Mouse (Mus musculus) heart, adult 8-10 months (tissue): ENCODE data around the gene Kyat1. TPM values are rescaled to one million over a fixed set of nuclear protein-coding genes. Genes with fewer than 3 reads are reported as not detected.
"Not testable (repeated sequence)": the region's sequence is repeated elsewhere in the genome, so short reads cannot be mapped to it uniquely, and the experiment has no call there.

Source experiments
- DNase-seq: peaks from one replicate; pipeline ENCODE4 v3.0.0; 2022; ENCODE audit warnings: low spot score
- total RNA-seq, 4 experiments: library from RNA; stranded (reverse); gene quantifications; 2 replicates each; pipeline ENCODE4 v1.2.4; 2022

The Kyat1 gene
- total RNA-seq, 4 experiments from 2014 or later = 32.6 to 36.9 (median 34.7) TPM

- DNase-seq = peak; percentile 16
Measured at GRCm38 (mm10) chr2:30173541-30174240, 32.0 kb downstream of the Kyat1 start.

- DNase-seq = no peak
Measured at GRCm38 (mm10) chr2:30171997-30172382, 33.7 kb downstream of the Kyat1 start.

GRCm38 (mm10) chr2:30171371-30171996 is 34.2 kb downstream of the Kyat1 start, which contains the start of gene Endog:
Gene Endog (plus strand): TSS chr2:30171493.
- DNase-seq = peak; percentile 84

GRCm38 (mm10) chr2:30166677-30167076 is 39.0 kb downstream of the Kyat1 start:
- DNase-seq = no peak

DNA sequence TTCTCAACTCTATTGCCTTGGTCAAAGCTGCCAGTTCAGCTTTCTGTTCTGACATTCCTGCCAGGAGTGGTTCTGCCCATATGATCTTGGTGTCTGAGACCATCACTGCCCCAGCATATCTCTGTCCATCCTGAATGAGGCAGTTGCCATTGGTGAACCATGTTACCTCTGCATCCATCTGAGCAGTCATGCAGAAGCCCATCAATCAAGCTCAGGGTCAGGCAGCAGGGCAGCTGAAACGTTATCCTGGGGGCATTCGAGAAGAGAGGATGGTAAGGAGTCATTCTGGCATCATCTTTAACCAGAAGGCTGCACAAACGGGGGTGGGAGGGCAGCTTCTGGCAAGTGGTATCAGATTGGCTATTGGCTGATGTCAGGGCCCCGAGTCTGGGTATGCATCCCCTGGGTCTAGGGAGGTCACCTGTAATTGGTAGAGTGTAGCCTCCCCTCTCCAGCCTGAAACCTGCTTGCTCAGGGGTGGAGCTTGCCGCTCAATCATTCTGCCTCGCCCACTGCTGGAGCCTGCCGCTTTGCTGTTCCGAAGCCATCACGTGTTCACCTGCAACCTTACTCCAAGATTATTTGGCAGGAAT is 41.2 kb downstream of the Kyat1 start:
- DNase-seq = no peak

DNA sequence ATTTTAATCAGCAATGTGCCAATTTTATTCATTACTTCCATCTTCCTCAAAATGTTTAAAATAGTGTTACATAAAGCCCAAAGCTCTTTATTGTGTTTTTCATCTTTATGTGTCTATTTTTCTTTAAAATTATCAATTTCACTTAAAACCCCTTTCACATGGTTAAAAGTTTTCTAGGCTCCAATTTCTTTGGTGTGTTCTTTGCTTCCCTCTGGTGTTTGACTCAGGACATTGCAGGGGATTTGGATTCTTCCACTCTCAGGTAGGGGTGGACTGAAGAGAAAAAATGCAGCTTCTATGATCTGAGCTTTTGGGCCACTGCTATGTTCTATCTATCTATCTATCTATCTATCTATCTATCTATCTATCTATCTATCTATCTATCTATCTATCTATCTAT is 43.8 kb downstream of the Kyat1 start:
- DNase-seq = peak; percentile 35

DNA sequence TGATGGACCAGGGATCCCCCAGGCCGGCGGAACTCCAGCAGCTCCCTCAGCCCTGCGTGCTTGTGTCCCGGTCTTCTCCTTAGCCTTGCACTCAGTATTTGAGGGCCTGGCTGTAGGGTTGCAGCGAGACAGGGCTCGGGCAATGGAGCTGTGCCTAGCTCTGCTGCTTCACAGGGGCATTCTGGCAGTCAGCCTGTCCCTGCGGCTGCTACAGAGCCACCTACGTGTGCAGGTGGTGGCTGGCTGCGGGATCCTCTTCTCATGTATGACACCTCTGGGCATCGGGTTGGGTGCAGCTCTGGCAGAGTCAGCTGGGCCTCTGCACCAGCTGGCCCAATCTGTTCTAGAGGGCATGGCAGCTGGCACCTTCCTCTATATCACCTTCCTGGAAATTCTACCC is 45.8 kb downstream of the Kyat1 start:
- DNase-seq = not testable (repeated sequence)

DNA sequence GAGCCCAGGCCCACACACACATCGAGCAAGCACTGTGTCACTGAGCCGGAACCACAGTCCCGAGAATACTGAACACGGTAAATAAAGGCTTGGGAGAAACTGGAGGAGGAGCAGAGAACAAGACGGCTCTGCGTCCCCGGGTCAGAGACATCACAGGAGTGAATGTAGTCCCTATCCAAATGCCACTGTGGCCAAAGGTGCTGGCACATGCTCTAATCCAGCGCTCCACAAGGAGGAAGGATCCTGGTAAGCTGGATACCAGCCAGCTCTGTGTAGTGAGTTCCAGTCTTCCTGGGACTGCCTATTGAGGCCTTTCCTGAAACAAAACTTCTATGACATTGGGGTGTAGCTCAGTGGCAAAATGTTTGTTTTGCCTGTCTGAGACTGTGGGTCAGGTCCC is 53.0 kb downstream of the Kyat1 start:
- DNase-seq = no peak

DNA sequence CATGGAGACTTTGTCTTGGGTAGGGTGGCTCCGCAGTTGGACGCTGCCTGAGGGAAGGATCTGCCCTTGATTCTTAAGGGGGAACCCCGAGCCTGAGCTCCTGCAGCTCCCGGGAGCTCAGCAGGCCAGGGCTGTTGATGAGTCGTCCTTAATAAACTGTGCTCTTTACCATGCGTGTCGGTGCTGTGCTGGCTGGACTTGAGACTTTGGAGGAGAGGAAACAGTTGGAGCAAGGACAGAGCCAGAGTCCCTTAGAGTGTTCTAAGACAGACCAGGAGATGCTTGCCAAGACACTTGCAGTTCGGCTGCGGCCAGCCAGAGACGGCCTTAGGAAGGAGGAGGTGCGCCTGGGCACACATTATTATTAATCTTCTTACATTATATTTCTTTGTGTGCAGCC is 53.8 kb downstream of the Kyat1 start:
- no peak for DNase-seq

- peak; percentile 22 for DNase-seq
Measured at GRCm38 (mm10) chr2:30147466-30147865, 58.2 kb downstream of the Kyat1 start.

- DNase-seq = no peak
Measured at GRCm38 (mm10) chr2:30144436-30144835, 61.2 kb downstream of the Kyat1 start.

GRCm38 (mm10) chr2:30140021-30140420 is 65.6 kb downstream of the Kyat1 start:
- DNase-seq = not testable (repeated sequence)

GRCm38 (mm10) chr2:30136458-30136857 is 69.2 kb downstream of the Kyat1 start:
- no peak for DNase-seq

Other genes starting within 250 kb of the Kyat1 start
- 100 to 1,000 TPM; 137 to 180 (median 163) TPM for gene Sptan1, start 240.3 kb downstream of the Kyat1 start, total RNA-seq
- gene Wdr34, start 157.0 kb downstream of the Kyat1 start, total RNA-seq = 1 to 10 TPM; 6.5 to 9.2 (median 7.8) TPM
- gene Set, start 148.5 kb downstream of the Kyat1 start, total RNA-seq = 100 to 1,000 TPM in 2 of 4 experiments, 10 to 100 TPM in 2; 98.3 to 109 (median 100) TPM
- gene Pkn3, start 128.2 kb downstream of the Kyat1 start, total RNA-seq = 10 to 100 TPM in 2 of 4 experiments, 1 to 10 TPM in 2; 9.0 to 11.2 (median 10.1) TPM
- gene Zdhhc12, start 112.2 kb downstream of the Kyat1 start, total RNA-seq = 1 to 10 TPM; 2.3 to 4.1 (median 3.6) TPM
- 10 to 100 TPM; 24.9 to 27.6 (median 25.8) TPM for gene Zer1, start 81.3 kb downstream of the Kyat1 start, total RNA-seq
- 10 to 100 TPM; 14.8 to 19.9 (median 17.6) TPM for gene Tbc1d13, start 72.1 kb downstream of the Kyat1 start, total RNA-seq
- gene Endog, start 34.4 kb downstream of the Kyat1 start, total RNA-seq = 100 to 1,000 TPM in 1 of 4 experiments, 10 to 100 TPM in 3; 93.9 to 101 (median 96.8) TPM
- 1 to 10 TPM; 5.3 to 6.3 (median 6.0) TPM for gene Spout1, start 27.4 kb downstream of the Kyat1 start, total RNA-seq
- gene Lrrc8a, start 31.9 kb upstream of the Kyat1 start, total RNA-seq = 10 to 100 TPM; 50.2 to 66.4 (median 61.0) TPM
- 1 to 10 TPM; 1.8 to 6.1 (median 3.6) TPM for gene Gm28035, start 34.7 kb upstream of the Kyat1 start, total RNA-seq
- 100 to 1,000 TPM in 3 of 4 experiments, 10 to 100 TPM in 1; 97.7 to 135 (median 112) TPM for gene Phyhd1, start 60.4 kb upstream of the Kyat1 start, total RNA-seq
- 1 to 10 TPM in 2 of 4 experiments, not detected in 2; 1.3 to 3.7 TPM for gene Gm28038, start 75.2 kb upstream of the Kyat1 start, total RNA-seq
- 10 to 100 TPM; 20.8 to 25.2 (median 24.1) TPM for gene Dolk, start 80.5 kb upstream of the Kyat1 start, total RNA-seq
- gene Nup188, start 80.5 kb upstream of the Kyat1 start, total RNA-seq = 10 to 100 TPM; 15.3 to 19.8 (median 16.4) TPM
- 10 to 100 TPM; 37.2 to 45.5 (median 41.6) TPM for gene Sh3glb2, start 153.5 kb upstream of the Kyat1 start, total RNA-seq
- gene Miga2, start 158.4 kb upstream of the Kyat1 start, total RNA-seq = 10 to 100 TPM; 66.5 to 76.0 (median 71.4) TPM
- 1 to 10 TPM; 5.7 to 9.8 (median 7.9) TPM for gene Dolpp1, start 186.4 kb upstream of the Kyat1 start, total RNA-seq
- 100 to 1,000 TPM; 490 to 636 (median 559) TPM for gene Crat, start 210.0 kb upstream of the Kyat1 start, total RNA-seq
- 100 to 1,000 TPM in 1 of 4 experiments, 10 to 100 TPM in 3; 74.6 to 100 (median 83.0) TPM for gene Ptpa, start 210.2 kb upstream of the Kyat1 start, total RNA-seq